Mouse (Mus musculus): ENCODE measurements at regions not wholly inside any gene's neighbourhood (a gene's known extent, or its start where the extent isn't known, plus 50 kb on each side); places are given as distances from the start of the nearest gene placed in this dataset.

DNA sequence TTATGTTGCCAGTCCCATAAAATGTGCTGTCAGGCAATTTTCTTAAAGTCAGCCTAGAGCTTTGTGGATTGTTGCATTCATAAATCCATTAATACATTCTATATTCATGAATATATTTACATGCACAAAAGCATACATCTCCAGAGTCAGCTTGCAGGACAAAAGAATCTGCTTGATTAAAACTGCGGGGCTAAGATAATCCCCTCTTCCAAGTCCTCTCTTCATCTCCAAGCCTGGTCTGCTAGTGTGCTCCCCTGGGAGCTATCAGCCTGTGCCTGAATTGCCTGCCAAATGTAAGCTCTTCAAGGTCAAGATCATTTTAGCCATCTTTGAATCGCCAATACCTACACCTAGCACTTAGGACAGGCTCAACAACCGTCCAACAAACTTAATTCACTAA is 112.8 kb downstream of the Actbl2 start:
- Histone ChIP-seq H3K36me3 (replicated peaks; ENCODE audit: control insufficient read depth, insufficient read depth, low read depth, low read length) (no peaks in the 10 kb centered on the region), H3K27ac (replicated peaks; ENCODE audit: low read depth, low read length) (no peak overlapping the region), H3K4me3 (ENCODE audit: low read depth, low read length) (no peak overlapping the region), H3K4me2 (ENCODE audit: low read depth, low read length) (no peak overlapping the region), H3K9me3 (replicated peaks; ENCODE audit: control insufficient read depth, low read length) (no peaks in the 10 kb centered on the region), H3K27me3 (ENCODE audit: control insufficient read depth, insufficient read depth, low read length) (no peaks in the 10 kb centered on the region), H3K4me1 (ENCODE audit: control insufficient read depth, insufficient read depth, low read length) (no peaks in the 10 kb centered on the region), H3K9ac (replicated peaks; ENCODE audit: low read length) (no peak overlapping the region)
- no peak for ATAC-seq (replicated peaks; ENCODE audit: insufficient number of reproducible peaks, low FRiP score, low TSS enrichment, low read depth)
- 57% methylated on average over 3 of the region's 3 CpGs for WGBS
- no peak for DNase-seq (ENCODE audit: low spot score)

DNA sequence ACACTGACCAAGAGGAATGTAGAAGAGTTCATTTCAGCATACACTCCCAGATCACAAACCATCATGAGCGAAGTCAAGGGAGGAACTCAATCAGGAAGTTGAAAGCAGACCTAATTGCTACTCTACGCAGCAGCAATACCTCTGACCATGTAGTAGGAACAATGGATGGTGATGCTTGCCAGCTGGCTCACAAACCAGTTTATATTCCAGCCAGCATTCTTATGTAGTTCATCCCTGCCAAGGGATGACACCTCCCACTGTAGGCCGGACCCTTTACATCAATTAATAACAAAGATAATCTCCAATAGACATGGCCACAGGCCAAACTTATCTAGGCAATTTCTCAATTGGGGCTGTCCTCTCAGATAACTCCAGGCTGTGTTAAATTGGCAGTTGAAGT is 115.1 kb downstream of the Actbl2 start:
- no peak overlapping the region for H3K9ac ChIP-seq (replicated peaks; ENCODE audit: low read length)
- no peaks in the 10 kb centered on the region for H3K9me3 ChIP-seq (replicated peaks; ENCODE audit: control insufficient read depth, low read length)
- no peaks in the 10 kb centered on the region for H3K27me3 ChIP-seq (ENCODE audit: control insufficient read depth, insufficient read depth, low read length)
- H3K4me2 ChIP-seq (ENCODE audit: low read depth, low read length): no peak overlapping the region
- no peaks in the 10 kb centered on the region for H3K36me3 ChIP-seq (replicated peaks; ENCODE audit: control insufficient read depth, insufficient read depth, low read depth, low read length)
- H3K4me3 ChIP-seq (ENCODE audit: low read depth, low read length): no peak overlapping the region
- DNase-seq (ENCODE audit: low spot score) (no peak), ATAC-seq (replicated peaks; ENCODE audit: insufficient number of reproducible peaks, low FRiP score, low TSS enrichment, low read depth) (no peak)
- no peaks in the 10 kb centered on the region for H3K4me1 ChIP-seq (ENCODE audit: control insufficient read depth, insufficient read depth, low read length)
- WGBS: 90% methylated on average over 3 of the region's 3 CpGs
- no peak overlapping the region for H3K27ac ChIP-seq (replicated peaks; ENCODE audit: low read depth, low read length)

DNA sequence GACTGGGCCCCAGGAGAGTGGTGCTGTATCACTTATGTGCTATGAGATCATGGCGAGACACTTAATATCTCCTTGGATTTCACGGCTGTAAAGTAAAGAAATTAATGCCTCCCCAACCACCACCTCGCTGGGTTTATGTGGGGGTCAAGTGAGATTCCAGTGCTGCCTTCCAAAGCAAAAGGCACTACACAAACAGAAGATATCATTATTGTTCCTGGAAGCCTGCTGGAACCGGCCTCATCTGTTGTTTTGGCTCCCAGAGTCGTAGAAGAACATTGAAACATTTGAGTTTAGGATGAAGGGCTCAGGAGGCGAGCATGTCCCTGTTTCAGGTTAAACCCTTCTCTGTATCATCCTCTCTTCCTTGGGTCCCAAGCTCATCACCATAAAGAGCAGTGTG is 116.6 kb downstream of the Gpbp1 start:
- 76% methylated on average over 6 of the region's 6 CpGs for WGBS
- no peak overlapping the region for H3K9ac ChIP-seq (replicated peaks; ENCODE audit: low read length)
- no peak overlapping the region for H3K27ac ChIP-seq (replicated peaks; ENCODE audit: low read depth, low read length)
- no peaks in the 10 kb centered on the region for H3K9me3 ChIP-seq (replicated peaks; ENCODE audit: control insufficient read depth, low read length)
- ATAC-seq (replicated peaks; ENCODE audit: insufficient number of reproducible peaks, low FRiP score, low TSS enrichment, low read depth) (no peak), DNase-seq (ENCODE audit: low spot score) (no peak)
- no peak overlapping the region for H3K4me2 ChIP-seq (ENCODE audit: low read depth, low read length)
- H3K27me3 ChIP-seq (ENCODE audit: control insufficient read depth, insufficient read depth, low read length): no peaks in the 10 kb centered on the region
- no peak overlapping the region for H3K4me3 ChIP-seq (ENCODE audit: low read depth, low read length)
- H3K36me3 ChIP-seq (replicated peaks; ENCODE audit: control insufficient read depth, insufficient read depth, low read depth, low read length): no peaks in the 10 kb centered on the region
- no peaks in the 10 kb centered on the region for H3K4me1 ChIP-seq (ENCODE audit: control insufficient read depth, insufficient read depth, low read length)

DNA sequence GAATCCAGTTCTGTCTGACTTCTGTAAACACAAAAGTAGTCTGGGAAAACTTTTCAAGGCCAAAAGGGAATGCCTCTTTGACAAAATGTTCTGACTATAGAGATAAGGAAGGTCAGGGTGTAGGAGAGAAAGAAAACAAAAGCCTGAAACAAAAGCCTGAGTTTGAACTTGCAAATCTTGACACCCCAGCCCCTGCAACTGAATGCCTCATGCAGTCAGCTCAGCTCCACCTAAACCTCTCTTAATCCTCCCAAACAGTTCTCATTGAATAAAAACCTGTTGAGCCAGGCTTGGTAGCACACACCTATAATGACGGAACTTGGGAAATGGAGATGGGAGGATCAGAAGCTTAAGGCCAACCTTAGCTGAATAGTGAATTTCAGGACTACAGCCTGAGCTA is 116.1 kb downstream of the Gpbp1 start:
- Histone ChIP-seq H3K27me3 (ENCODE audit: control insufficient read depth, insufficient read depth, low read length) (no peaks in the 10 kb centered on the region), H3K4me1 (ENCODE audit: control insufficient read depth, insufficient read depth, low read length) (no peaks in the 10 kb centered on the region), H3K4me2 (ENCODE audit: low read depth, low read length) (no peak overlapping the region), H3K9me3 (replicated peaks; ENCODE audit: control insufficient read depth, low read length) (no peaks in the 10 kb centered on the region), H3K36me3 (replicated peaks; ENCODE audit: control insufficient read depth, insufficient read depth, low read depth, low read length) (no peaks in the 10 kb centered on the region), H3K27ac (replicated peaks; ENCODE audit: low read depth, low read length) (no peak overlapping the region), H3K9ac (replicated peaks; ENCODE audit: low read length) (no peak overlapping the region), H3K4me3 (ENCODE audit: low read depth, low read length) (no peak overlapping the region)
- ATAC-seq (replicated peaks; ENCODE audit: insufficient number of reproducible peaks, low FRiP score, low TSS enrichment, low read depth): no peak
- peak; percentile 11 for DNase-seq (ENCODE audit: low spot score)
- 56% methylated on average over 1 of the region's 1 CpGs for WGBS

Measured in embryonic facial prominence, embryonic 11.5 days (tissue).